Mouse (Mus musculus) activated CD4-positive, CD25-positive, alpha-beta regulatory T cell, adult 9 weeks (primary cell): ENCODE results near the gene Dnah7a. TPM values are rescaled to one million over a fixed set of nuclear protein-coding genes. Genes with fewer than 3 reads are reported as not detected.

ENCODE experiments used
- polyA plus RNA-seq: library from polyadenylated mRNA; unstranded; fragments of 100-300 nt; shearing (Covaris generic); gene quantifications from one replicate; pipeline ENCODE4 v1.2.1, GENCODE M21; 2017

Gene Dnah7a
- polyA plus RNA-seq, result 6.3 TPM

GRCm38 (mm10) chr1:53706431-53707361 is at the start of gene Dnah7a:
TSS of gene Dnah7a (minus strand) at chr1:53706784.

GRCm38 (mm10) chr1:53352327-53353261 is 354.0 kb downstream of the Dnah7a start, which contains the start of the genes Asdurf, Gm28551 and Asnsd1:
TSS of gene Asdurf (minus strand) at chr1:53352619.
TSS of gene Gm28551 (minus strand) at chr1:53352667.
TSS of gene Asnsd1 (minus strand) at chr1:53352752.

Other genes starting within 250 kb of the Dnah7a start
- 504 TPM for gene Stk17b, start 78.4 kb upstream of the Dnah7a start, polyA plus RNA-seq